Mouse (Mus musculus): Measurements from ENCODE around the gene Ptch1. TPM values are rescaled to one million over a fixed set of nuclear protein-coding genes. Genes with fewer than 3 reads are reported as not detected.

Gene Ptch1
- polyA plus RNA-seq, 1 experiment from 2014 or later, result 16.6 TPM

DNA sequence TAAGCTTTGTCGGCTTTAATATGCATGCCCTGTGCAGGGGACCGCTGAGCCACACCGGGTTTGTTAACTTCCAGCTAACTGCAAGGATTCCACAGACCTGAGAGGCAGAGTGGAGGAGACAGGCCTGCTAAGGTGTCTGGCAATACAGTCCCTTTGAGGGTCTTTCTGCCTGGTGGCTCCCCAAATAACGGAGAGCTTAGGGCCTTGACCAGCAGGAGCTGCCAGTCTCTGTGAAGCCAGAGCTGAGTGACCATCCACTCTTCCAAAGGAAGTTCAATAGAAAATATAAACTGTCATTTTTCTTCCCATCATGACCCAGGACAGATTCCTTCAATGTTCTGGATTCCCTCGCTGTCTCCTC, 4.0 kb downstream of the Ptch1 start:
- peaks cover 15% of the 10 kb centered on the region for H3K27me3 ChIP-seq
- H3K9me3 ChIP-seq, result no peaks in the 10 kb centered on the region
- peaks cover 51% of the 10 kb centered on the region for H3K4me1 ChIP-seq (replicated peaks)
- H3K27ac ChIP-seq (replicated peaks), result no peak overlapping the region
- 10% methylated on average over 5 of the region's 5 CpGs for WGBS
- peak overlapping the region; percentile 94 for H3K4me2 ChIP-seq
- no peak for ATAC-seq (ENCODE audit: low FRiP score, low read depth)
- H3K9ac ChIP-seq, result no peak overlapping the region
- no peaks in the 10 kb centered on the region for H3K36me3 ChIP-seq
- 0 out of 2 replicates have a peak overlapping the region, but pooled peaks have one; percentile 70 for H3K4me3 ChIP-seq

DNA sequence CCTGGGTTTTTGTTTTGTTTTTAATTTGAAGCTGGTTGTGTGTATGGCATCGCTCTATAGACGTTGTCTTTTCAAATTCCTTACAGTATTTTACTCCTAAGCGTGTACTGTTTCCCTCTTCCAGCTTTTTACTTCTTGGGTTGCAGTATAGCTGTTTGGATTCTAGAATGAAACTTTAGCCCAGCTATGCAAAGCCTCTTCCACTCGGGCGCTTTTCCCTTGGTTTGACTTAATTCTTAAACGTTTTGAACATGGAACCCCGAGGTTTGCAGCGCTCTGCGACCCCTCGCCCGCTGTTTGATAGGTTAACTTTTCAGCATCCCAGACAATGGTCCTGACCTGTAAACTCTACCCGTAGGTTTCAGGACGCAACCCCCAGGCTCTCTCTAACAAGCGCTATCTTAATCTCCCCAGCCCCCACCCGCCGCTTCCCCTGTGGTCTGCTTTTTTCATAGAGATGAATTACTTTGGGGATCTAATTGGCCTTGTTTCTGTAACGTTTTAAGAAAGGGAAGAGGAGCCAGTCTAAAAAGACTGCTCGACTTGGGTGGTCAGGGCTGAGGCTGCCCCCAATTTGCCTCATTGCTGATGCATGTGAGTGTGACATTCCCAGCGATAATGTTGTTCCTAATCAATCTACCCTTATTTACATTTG, 4.5 kb downstream of the Ptch1 start:
- H3K9ac ChIP-seq, result no peak overlapping the region
- no peak for ATAC-seq (ENCODE audit: low FRiP score, low read depth)
- peaks cover 15% of the 10 kb centered on the region for H3K27me3 ChIP-seq
- no peaks in the 10 kb centered on the region for H3K36me3 ChIP-seq
- peak overlapping the region; percentile 70 for H3K4me3 ChIP-seq
- H3K4me2 ChIP-seq, result peak overlapping the region; percentile 94
- 2% methylated on average over 19 of the region's 19 CpGs for WGBS
- H3K27ac ChIP-seq (replicated peaks), result peak overlapping the region; percentile 97; the same call in 1 of the 2 replicates
- peaks cover 48% of the 10 kb centered on the region for H3K4me1 ChIP-seq (replicated peaks)
- H3K9me3 ChIP-seq, result no peaks in the 10 kb centered on the region

DNA sequence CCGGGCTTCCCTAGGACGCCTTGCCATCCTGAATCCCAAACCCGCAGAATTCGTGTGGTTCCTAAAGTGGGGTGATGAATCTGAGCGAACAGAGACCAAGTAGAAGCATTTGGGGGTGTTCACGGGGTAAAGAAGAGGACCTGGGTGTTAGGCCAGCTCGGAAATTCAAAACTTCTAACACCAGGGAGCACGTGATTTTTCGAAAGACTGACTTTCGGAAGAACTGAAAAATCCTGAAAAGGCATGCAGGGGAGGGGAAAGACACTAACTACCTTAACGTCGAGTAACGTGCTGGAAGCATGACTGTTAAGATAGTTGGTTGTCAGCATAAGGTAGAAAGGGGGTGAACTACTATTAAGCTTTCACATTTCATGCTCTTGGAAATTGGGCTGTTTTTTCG, 5.1 kb downstream of the Ptch1 start:
- Histone ChIP-seq H3K9ac (peak overlapping the region; percentile 51), H3K36me3 (no peaks in the 10 kb centered on the region), H3K9me3 (no peaks in the 10 kb centered on the region), H3K4me2 (peak overlapping the region; percentile 94), H3K4me1 (replicated peaks) (peaks cover 43% of the 10 kb centered on the region), H3K27me3 (peaks cover 15% of the 10 kb centered on the region), H3K4me3 (peak overlapping the region; percentile 70), H3K27ac (replicated peaks) (peak overlapping the region; percentile 97)
- WGBS, result 1% methylated on average over 14 of the region's 14 CpGs
- no peak for ATAC-seq (ENCODE audit: low FRiP score, low read depth)

DNA sequence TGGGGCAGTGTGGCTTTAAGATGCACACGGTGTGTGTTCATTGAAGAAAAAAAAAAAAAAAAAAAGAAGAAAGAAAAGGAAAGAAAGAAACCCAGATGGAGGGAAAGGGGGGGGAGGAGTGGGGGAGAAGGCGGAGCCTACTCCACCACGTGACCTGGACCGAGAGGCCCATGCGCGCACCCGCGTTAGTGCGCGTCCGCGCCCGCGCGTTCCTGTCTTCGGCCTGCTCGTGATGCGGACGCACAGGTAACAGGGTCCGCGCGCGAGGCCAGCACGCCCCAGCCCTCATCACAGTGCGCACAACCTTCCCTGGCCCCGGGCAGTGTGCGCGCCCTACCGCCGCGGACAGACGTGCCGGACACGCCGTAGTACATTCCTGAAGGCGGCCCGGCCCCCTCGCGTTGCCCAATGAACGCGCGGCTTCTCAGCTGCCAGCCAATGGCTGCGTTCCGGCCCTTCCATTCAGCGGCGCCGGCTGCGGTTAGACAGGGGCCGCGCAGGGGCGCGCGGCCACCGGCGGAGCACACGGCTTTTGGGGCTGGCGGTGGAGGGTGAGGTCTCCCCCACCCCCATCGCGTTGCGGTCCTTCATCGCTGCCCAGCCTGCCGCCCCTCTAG, 5.6 kb downstream of the Ptch1 start:
- Histone ChIP-seq H3K4me3 (peak overlapping the region; percentile 70), H3K4me2 (peak overlapping the region; percentile 94), H3K9me3 (no peaks in the 10 kb centered on the region), H3K36me3 (no peaks in the 10 kb centered on the region), H3K27ac (replicated peaks) (peak overlapping the region; percentile 97), H3K9ac (peak overlapping the region; percentile 51), H3K4me1 (replicated peaks) (peaks cover 43% of the 10 kb centered on the region), H3K27me3 (peaks cover 15% of the 10 kb centered on the region)
- under 1% methylated on average over 62 of the region's 62 CpGs for WGBS
- peak; percentile 85 for ATAC-seq (ENCODE audit: low FRiP score, low read depth)

DNA sequence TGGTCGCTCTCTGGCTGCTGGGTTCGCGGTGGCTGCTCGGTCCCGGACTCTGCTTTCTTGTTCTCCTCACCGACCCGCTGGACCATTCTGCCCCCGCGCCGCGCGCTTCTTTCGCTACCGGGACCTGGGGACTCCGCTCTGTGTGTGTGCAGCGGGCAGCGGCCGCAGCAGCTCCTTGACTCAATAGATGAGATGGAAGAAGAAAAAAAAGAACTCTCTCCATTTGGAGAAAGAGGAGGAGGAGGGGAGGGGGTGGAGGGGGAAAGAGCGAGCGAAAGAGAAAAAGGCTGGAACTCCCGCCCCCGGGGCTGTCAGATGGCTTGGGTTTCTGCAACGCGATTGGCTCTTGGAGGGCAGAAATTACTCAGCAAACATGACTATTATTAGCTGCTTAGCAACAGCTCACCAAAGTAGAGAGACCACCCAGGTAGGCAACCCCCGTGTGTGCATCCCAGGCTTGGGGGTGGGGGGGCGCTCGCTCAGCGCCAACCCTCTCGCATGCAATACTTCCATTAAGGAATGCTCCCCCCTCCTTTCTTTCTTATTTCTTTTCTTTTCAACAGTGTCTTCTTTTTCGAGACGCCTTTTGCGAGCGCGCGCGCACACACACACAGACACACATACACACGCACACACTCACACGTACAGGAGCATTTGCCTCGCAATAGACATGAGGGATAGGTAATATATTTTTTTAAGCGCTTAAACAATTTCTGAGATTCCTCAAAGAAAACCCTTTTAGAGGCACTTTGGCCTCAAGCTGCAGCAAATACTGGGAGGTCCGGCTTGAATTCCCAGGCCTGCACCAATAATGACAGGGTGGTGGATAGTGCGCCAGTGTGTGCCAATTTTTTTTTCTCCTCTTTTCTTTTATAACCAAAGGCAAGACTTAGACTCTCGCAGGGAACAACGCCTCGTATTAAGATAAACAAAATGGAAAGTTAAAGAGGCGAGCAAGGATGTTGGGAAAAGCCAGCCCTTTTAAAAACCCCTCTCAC, 7.1 kb downstream of the Ptch1 start:
- Histone ChIP-seq H3K4me2 (peak overlapping the region; percentile 94), H3K4me1 (replicated peaks) (peaks cover 46% of the 10 kb centered on the region), H3K27me3 (peaks cover 15% of the 10 kb centered on the region), H3K4me3 (peak overlapping the region; percentile 70), H3K9me3 (no peaks in the 10 kb centered on the region), H3K27ac (replicated peaks) (peak overlapping the region; percentile 97), H3K9ac (peak overlapping the region; percentile 79), H3K36me3 (no peaks in the 10 kb centered on the region)
- WGBS, result under 1% methylated on average over 46 of the region's 46 CpGs
- ATAC-seq (ENCODE audit: low FRiP score, low read depth), result peak; percentile 74

DNA sequence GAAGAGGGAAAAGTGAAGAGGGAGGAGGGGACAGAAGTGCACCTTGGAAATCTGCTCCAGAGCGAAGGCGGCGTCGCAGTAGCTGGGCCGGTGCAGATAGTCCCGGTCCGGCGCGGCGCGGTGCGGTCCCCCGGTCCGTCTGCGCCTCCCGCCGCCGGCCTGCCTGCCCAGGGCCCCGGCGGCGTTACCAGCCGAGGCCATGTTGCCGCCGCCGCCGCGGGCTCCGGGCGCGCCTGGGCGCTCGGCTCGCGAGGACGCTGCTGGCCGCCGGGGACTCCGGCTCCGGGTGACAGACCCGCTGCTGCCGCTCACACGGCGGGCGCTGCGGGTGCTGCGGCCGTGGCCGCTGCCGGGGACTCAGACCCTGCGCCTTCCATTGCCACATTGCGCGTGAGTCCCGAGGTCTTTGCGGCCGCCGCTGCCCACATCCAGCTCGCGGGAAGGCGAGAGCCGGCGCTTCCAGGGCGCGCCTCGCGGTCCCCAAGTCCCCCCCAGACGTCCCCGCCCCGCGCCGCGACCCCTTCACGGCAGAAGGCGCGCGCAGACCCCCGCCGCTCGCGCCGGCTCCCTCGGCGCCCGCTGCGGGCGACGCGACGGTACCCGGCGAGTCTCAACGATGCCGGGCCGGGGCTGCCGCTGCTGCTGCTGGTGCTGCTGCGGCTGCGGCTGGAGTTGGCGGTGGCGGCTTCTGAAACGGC, 7.9 kb downstream of the Ptch1 start:
- peak overlapping the region; percentile 97 for H3K27ac ChIP-seq (replicated peaks)
- H3K9ac ChIP-seq, result peak overlapping the region; percentile 79
- no peaks in the 10 kb centered on the region for H3K9me3 ChIP-seq
- peaks cover 14% of the 10 kb centered on the region for H3K27me3 ChIP-seq
- peaks cover 50% of the 10 kb centered on the region for H3K4me1 ChIP-seq (replicated peaks)
- peak overlapping the region; percentile 70 for H3K4me3 ChIP-seq
- no peaks in the 10 kb centered on the region for H3K36me3 ChIP-seq
- under 1% methylated on average over 89 of the region's 99 CpGs for WGBS
- peak overlapping the region; percentile 94 for H3K4me2 ChIP-seq
- ATAC-seq (ENCODE audit: low FRiP score, low read depth), result no peak

DNA sequence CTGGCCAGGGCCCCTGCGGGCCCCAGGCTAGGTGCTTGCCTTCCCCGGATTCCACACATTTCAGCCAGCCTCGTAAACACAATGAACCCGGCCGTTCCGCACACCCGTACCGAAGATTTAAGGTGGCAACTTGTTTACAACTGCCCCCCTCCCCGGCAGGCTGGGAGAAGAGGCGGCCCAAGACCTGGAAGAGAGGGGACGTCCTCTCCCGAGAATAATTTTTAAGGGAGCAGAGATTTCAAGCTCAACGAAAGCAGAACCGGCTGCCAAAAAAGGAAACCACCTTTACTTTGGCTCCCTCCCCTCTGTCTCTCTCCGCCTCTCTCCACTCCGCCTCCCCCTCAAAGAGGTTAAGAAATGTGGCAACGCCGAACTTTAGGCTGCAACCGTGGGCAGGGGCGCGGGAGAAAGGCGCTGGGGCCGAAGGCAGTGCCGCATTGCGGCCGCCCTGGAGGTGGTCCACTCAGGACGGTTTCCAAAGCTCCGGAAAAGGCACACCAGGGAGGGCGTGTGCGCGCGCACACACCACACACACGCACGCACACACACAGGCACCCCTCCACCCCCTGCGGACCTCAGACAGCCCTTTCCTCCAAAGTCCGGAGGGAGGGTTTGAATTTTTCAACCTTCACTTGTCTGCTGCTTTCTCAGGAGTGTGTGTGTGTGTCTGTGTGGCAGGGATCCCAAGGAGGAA, 8.6 kb downstream of the Ptch1 start:
- WGBS, result under 1% methylated on average over 35 of the region's 36 CpGs

DNA sequence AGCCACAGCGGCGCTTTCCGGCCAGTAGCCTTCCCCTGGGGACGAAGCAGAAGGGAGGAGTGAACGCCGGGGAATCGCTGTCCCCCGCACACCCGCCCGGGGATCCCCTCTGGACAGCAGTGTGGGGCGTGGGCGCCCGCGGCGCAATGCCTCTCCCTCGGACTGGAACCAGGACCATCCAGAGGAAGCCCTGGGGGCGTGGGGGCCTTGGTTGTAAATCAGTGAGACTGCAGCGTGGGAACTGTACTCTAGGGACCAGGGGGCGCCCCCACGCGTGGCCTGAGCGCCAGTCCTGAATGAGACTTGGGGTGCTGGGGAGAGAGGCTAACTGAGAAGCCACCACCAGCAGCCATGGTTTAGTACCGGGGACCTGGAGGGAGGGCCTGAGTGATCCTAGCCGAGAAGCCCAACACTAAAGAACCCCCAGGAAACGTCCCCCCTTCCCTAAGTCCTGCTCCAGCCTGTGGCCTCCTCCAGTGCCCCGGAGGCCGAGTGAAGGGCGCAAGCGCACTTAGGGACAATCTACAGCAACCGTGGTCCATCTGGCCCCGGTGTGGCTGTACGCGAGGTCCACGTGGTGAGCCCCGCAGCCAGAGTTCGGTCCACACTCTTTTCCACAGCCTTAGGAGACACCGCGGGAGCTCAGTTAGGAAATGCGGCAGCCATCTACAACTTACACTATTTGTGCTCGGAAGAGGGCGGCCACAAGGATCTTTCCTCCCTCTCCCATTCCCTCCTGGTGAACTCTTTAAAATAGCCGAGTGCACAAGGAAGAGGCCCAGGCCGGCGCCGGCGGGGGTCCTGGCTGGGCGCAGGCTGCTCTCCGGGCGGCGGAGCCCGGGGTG, 9.4 kb downstream of the Ptch1 start:
- under 1% methylated on average over 51 of the region's 51 CpGs for WGBS

More for the DNA sequence above, 8.6 kb downstream of the Ptch1 start:
- Histone ChIP-seq H3K27me3 (peaks cover 7% of the 10 kb centered on the region), H3K36me3 (no peaks in the 10 kb centered on the region), H3K27ac (replicated peaks) (peak overlapping the region; percentile 97), H3K9me3 (no peaks in the 10 kb centered on the region), H3K4me1 (replicated peaks) (peaks cover 50% of the 10 kb centered on the region), H3K4me3 (peak overlapping the region; percentile 70), H3K9ac (peak overlapping the region; percentile 79), H3K4me2 (peak overlapping the region; percentile 94)
- no peak for ATAC-seq (ENCODE audit: low FRiP score, low read depth)

DNA sequence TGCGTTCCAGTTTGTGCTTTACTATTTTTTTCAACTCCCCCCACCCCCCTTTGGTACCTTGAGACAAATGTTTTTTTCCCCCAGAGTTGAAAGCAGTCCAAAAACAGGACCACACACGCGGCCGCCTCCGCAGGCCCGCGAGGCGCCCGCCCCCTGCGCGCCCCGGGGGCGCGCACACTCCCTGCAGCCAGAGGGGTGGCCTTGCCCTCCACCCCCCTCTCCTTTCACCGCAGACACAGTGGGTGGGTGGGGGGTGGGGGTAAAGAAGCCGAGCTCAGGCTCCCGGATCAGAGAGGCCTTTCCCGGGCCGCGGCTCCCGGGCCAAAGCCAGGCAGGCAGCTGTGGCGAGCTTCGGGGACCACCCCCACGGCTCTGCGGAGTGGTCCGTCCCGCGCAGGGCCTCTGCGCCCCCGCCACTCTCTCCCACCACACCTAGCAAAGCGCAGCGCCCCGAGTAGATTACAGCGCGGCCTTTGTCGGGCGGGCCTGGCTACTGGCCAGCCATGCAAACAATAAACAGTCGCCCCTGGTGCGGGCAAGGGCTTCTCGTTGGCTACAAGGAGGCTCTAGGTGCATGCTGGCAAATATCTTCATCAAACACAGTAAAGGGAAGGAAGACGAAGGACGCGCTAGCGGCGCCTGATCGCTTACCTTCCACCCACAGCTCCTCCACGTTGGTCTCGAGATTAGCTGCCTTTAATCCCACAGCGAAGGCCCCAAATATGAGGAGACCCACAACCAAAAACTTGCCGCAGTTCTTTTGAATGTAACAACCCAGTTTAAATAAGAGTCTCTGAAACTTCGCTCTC, 10.2 kb downstream of the Ptch1 start:
- Histone ChIP-seq H3K27ac (replicated peaks) (peak overlapping the region; percentile 97), H3K9ac (peak overlapping the region; percentile 79), H3K4me2 (peak overlapping the region; percentile 94), H3K9me3 (no peaks in the 10 kb centered on the region), H3K36me3 (no peaks in the 10 kb centered on the region), H3K27me3 (no peaks in the 10 kb centered on the region), H3K4me3 (peak overlapping the region; percentile 70), H3K4me1 (replicated peaks) (peaks cover 53% of the 10 kb centered on the region)
- ATAC-seq (ENCODE audit: low FRiP score, low read depth), result peak; percentile 63
- under 1% methylated on average over 44 of the region's 51 CpGs for WGBS

More for the DNA sequence above, 9.4 kb downstream of the Ptch1 start:
- ATAC-seq (ENCODE audit: low FRiP score, low read depth), result no peak
- Histone ChIP-seq H3K27ac (replicated peaks) (peak overlapping the region; percentile 97), H3K36me3 (no peaks in the 10 kb centered on the region), H3K4me3 (peak overlapping the region; percentile 70), H3K4me2 (peak overlapping the region; percentile 94), H3K9ac (peak overlapping the region; percentile 79), H3K27me3 (no peaks in the 10 kb centered on the region), H3K4me1 (replicated peaks) (peaks cover 53% of the 10 kb centered on the region), H3K9me3 (no peaks in the 10 kb centered on the region)
